Mouse (Mus musculus): Measurements from ENCODE around the gene Scgb1c1. TPM values are rescaled to one million over a fixed set of nuclear protein-coding genes. Genes with fewer than 3 reads are reported as not detected.

Gene Scgb1c1
- not detected for polyA plus RNA-seq (2014; fragmentation: Illumina TruSeq; extraction: RNeasy Lipid Tissue Mini Kit (QIAGEN cat#74804); ENCODE audit: low read depth, low replicate concordance)

GRCm38 (mm10) chr7:140844905-140845665 is at the start of gene Scgb1c1:
TSS of gene Scgb1c1 (plus strand) at chr7:140845547.

GRCm38 (mm10) chr7:140821653-140822329 is 23.6 kb upstream of the Scgb1c1 start, which contains the start of gene Zfp941:
TSS of gene Zfp941 (minus strand) at chr7:140822178.

DNA sequence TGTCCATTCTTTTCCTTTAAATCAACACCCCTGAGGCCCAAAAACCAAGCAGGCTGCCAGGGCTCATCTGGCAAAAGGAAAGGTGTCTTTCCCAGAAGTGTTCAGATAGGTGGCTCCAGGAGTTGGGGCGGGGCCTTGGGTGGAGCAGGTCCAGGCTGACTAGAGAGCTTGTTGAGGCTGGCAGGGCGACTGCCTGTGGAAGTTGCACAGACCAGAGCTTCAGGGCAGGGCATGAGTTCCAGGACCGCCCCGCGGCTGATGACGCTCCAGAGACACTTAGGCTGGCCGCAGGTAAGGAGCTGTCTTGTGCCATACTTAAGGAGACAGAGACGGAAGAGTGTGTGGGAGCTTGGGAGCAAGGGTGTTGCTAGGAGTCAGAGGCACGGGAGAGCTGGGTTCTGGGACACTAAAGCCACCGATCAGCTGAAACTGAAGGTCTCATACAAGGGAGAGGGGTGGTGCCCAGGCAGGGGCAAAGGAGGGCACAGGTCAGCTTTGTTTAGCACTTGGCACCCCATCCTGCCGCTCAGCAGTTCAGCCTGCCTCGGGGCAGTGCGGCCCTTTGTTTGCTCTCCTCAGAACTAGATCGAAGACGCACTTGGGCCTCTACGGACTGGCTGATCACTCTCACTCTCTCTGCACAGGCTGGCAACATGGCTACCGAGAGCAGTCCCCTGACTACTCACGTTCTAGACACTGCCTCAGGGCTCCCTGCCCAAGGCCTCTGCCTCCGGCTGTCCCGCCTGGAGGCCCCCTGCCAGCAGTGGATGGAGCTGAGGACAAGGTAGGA is 10.2 kb upstream of the Scgb1c1 start, which contains the start of gene Urah:
TSS of gene Urah (plus strand) at position 51 of the 790 bp plus-strand sequence.

GRCm38 (mm10) chr7:140847755-140848580 is 2.6 kb downstream of the Scgb1c1 start, which contains the start of gene Odf3:
TSS of gene Odf3 (plus strand) at chr7:140847805.

DNA sequence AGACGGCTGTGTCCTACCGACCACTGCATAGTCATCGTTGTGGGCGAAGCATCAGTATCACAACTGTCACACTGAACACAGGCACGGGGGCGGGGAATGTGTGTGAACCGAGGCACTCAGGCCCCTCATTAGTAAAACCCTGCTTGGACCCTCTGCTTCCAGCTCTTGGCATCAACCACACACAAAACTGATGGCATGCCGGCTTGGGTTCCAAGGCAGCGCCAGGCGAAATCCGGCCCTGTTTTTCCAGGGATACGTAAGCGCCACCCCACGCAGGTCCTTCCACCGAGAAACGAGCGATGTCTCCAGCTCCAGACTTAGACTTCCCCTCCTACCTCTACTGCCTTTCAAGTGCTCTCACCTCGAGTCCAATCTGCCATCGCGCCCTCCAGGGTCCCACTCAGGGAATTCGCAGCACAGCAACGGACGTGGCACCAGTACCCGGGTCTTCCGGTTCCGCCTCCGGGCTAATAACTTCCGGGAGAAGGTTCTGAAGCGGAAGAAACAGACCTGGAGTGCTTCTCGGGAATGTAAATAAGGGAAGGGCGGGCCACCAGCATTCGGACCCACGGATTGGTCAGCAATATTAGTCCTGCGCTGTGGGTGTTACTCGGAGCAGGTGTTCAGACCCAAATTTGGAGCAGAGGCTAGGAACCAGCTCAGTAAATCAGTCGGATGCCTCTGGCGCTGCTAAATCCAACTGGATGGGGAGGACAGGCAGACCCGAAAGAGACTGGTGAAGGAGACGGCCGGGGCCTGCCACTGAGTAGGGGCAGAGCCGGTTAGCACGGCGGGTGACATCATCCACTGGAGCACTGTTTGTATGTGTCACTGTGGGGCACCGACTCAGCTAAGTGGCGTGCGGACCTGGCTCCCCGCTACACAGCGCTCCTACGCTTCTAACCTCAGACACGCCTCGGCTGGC is 10.8 kb downstream of the Scgb1c1 start, which contains the start of gene Gm45785:
TSS of gene Gm45785 (minus strand) at position 472 of the 925 bp plus-strand sequence.

DNA sequence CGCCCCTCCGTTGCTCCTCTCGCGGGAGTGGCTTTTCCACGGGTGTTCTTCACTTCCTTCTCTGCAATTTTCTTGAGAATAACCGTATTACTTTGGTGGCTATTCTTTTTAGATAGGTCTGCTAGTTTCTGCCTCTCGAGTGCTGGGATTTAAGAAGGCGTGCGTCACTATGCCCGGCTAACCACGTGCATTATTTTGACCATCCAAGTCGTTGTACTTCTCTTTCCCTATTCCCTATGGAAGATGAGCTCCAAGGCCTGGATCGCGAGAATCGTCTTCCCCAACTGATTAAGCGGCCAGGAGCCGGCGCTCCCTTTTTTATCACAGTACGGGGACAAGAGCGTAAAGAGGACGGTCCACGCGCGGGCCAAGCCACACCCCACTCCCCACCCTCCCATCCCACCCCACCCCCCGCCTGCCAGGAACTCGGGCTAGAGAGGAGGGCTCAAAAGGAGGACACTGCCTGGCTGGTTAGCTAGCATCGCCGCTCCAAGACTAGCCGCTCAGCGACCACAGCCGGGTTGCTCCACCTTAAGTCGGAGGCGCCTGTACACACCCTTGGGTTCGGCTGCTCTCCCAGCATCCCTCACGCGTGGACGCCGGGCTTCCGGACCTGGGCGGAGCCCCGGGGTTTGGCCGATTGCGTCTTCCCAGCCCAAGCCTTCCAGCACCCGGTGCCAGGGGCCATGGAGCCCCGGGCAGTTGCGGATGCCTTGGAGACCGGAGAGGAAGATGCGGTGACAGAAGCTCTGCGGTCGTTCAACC is 11.6 kb downstream of the Scgb1c1 start, which contains the start of gene Ric8a:
TSS of gene Ric8a (plus strand) at position 173 of the 765 bp plus-strand sequence.

DNA sequence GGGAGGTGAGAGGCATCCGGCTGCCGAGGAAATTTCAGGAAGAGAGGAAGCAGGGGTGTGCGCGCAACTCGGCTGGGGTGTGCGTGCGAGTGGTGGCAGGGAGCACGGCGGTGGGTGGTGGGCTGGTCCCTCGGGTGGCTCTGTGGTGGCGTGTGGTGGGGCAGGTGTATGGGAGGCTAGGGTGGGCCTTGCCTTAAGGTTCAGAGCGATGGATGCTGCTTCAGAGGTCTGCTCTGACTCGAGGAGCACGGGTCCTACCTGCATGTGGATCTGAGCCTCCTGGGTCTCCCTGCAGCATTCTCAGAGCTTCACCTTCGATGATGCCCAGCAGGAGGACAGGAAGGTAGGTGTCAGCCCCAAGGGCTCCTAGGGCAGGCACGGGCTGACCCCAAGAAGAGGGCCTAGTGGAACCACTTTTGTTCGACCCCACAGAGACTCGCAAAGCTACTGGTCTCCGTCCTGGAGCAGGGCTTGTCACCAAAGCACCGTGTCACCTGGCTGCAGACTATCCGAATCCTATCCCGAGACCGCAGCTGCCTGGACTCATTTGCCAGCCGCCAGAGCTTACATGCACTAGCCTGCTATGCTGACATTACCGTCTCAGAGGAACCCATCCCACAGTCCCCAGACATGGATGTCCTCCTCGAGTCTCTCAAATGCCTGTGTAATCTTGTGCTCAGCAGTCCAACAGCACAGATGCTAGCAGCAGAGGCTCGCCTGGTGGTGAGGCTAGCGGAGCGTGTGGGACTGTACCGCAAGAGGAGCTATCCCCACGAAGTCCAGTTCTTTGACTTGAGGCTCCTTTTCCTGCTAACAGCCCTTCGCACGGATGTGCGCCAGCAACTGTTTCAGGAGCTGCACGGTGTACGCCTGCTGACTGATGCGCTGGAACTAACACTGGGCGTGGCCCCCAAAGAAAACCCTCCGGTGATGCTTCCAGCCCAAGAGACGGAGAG is 12.5 kb downstream of the Scgb1c1 start, which contains the start of gene Bet1l:
TSS of gene Bet1l (minus strand) at position 28 of the 956 bp plus-strand sequence.

GRCm38 (mm10) chr7:140881696-140882468 is 36.5 kb downstream of the Scgb1c1 start, which contains the start of the genes Psmd13 and Sirt3:
TSS of gene Psmd13 (plus strand) at chr7:140881968.
TSS of gene Sirt3 (minus strand) at chr7:140882309.

Other genes with a start within 250 kb of the Scgb1c1 start
- gene Olfr46, start 244.3 kb upstream of the Scgb1c1 start, polyA plus RNA-seq (2014; fragmentation: Illumina TruSeq; extraction: RNeasy Lipid Tissue Mini Kit (QIAGEN cat#74804); ENCODE audit: low read depth, low replicate concordance), result not detected
- gene Olfr61, start 216.6 kb upstream of the Scgb1c1 start, polyA plus RNA-seq (2014; fragmentation: Illumina TruSeq; extraction: RNeasy Lipid Tissue Mini Kit (QIAGEN cat#74804); ENCODE audit: low read depth, low replicate concordance), result not detected
- not detected for gene Olfr53, start 199.1 kb upstream of the Scgb1c1 start, polyA plus RNA-seq (2014; fragmentation: Illumina TruSeq; extraction: RNeasy Lipid Tissue Mini Kit (QIAGEN cat#74804); ENCODE audit: low read depth, low replicate concordance)
- not detected for gene Olfr539, start 185.6 kb upstream of the Scgb1c1 start, polyA plus RNA-seq (2014; fragmentation: Illumina TruSeq; extraction: RNeasy Lipid Tissue Mini Kit (QIAGEN cat#74804); ENCODE audit: low read depth, low replicate concordance)
- gene Olfr45, start 163.6 kb upstream of the Scgb1c1 start, polyA plus RNA-seq (2014; fragmentation: Illumina TruSeq; extraction: RNeasy Lipid Tissue Mini Kit (QIAGEN cat#74804); ENCODE audit: low read depth, low replicate concordance), result not detected
- not detected for gene Olfr541, start 148.3 kb upstream of the Scgb1c1 start, polyA plus RNA-seq (2014; fragmentation: Illumina TruSeq; extraction: RNeasy Lipid Tissue Mini Kit (QIAGEN cat#74804); ENCODE audit: low read depth, low replicate concordance)
- gene Cyp2e1, start 81.8 kb upstream of the Scgb1c1 start, polyA plus RNA-seq (2014; fragmentation: Illumina TruSeq; extraction: RNeasy Lipid Tissue Mini Kit (QIAGEN cat#74804); ENCODE audit: low read depth, low replicate concordance), result 1,170 TPM
- 8.2 TPM for gene Syce1, start 57.7 kb upstream of the Scgb1c1 start, polyA plus RNA-seq (2014; fragmentation: Illumina TruSeq; extraction: RNeasy Lipid Tissue Mini Kit (QIAGEN cat#74804); ENCODE audit: low read depth, low replicate concordance)
- 0.36 TPM for gene Zfp941, start 23.4 kb upstream of the Scgb1c1 start, polyA plus RNA-seq (2014; fragmentation: Illumina TruSeq; extraction: RNeasy Lipid Tissue Mini Kit (QIAGEN cat#74804); ENCODE audit: low read depth, low replicate concordance)
- gene Urah, start 10.5 kb upstream of the Scgb1c1 start, polyA plus RNA-seq (2014; fragmentation: Illumina TruSeq; extraction: RNeasy Lipid Tissue Mini Kit (QIAGEN cat#74804); ENCODE audit: low read depth, low replicate concordance), result 1.8 TPM
- gene Odf3, start 2.3 kb downstream of the Scgb1c1 start, polyA plus RNA-seq (2014; fragmentation: Illumina TruSeq; extraction: RNeasy Lipid Tissue Mini Kit (QIAGEN cat#74804); ENCODE audit: low read depth, low replicate concordance), result 3.4 TPM
- gene Gm45785, start 10.8 kb downstream of the Scgb1c1 start, polyA plus RNA-seq (2014; fragmentation: Illumina TruSeq; extraction: RNeasy Lipid Tissue Mini Kit (QIAGEN cat#74804); ENCODE audit: low read depth, low replicate concordance), result not detected
- gene Ric8a, start 11.4 kb downstream of the Scgb1c1 start, polyA plus RNA-seq (2014; fragmentation: Illumina TruSeq; extraction: RNeasy Lipid Tissue Mini Kit (QIAGEN cat#74804); ENCODE audit: low read depth, low replicate concordance), result 52.4 TPM
- 29.9 TPM for gene Bet1l, start 12.0 kb downstream of the Scgb1c1 start, polyA plus RNA-seq (2014; fragmentation: Illumina TruSeq; extraction: RNeasy Lipid Tissue Mini Kit (QIAGEN cat#74804); ENCODE audit: low read depth, low replicate concordance)
- gene Psmd13, start 36.4 kb downstream of the Scgb1c1 start, polyA plus RNA-seq (2014; fragmentation: Illumina TruSeq; extraction: RNeasy Lipid Tissue Mini Kit (QIAGEN cat#74804); ENCODE audit: low read depth, low replicate concordance), result 79.4 TPM
- gene Sirt3, start 36.8 kb downstream of the Scgb1c1 start, polyA plus RNA-seq (2014; fragmentation: Illumina TruSeq; extraction: RNeasy Lipid Tissue Mini Kit (QIAGEN cat#74804); ENCODE audit: low read depth, low replicate concordance), result 24.1 TPM
- 19.5 TPM for gene Cox8b, start 54.9 kb downstream of the Scgb1c1 start, polyA plus RNA-seq (2014; fragmentation: Illumina TruSeq; extraction: RNeasy Lipid Tissue Mini Kit (QIAGEN cat#74804); ENCODE audit: low read depth, low replicate concordance)
- 2.0 TPM for gene Nlrp6, start 75.4 kb downstream of the Scgb1c1 start, polyA plus RNA-seq (2014; fragmentation: Illumina TruSeq; extraction: RNeasy Lipid Tissue Mini Kit (QIAGEN cat#74804); ENCODE audit: low read depth, low replicate concordance)
- 14.7 TPM for gene Pgghg, start 95.8 kb downstream of the Scgb1c1 start, polyA plus RNA-seq (2014; fragmentation: Illumina TruSeq; extraction: RNeasy Lipid Tissue Mini Kit (QIAGEN cat#74804); ENCODE audit: low read depth, low replicate concordance)
- 1.2 TPM for gene Ifitm5, start 104.7 kb downstream of the Scgb1c1 start, polyA plus RNA-seq (2014; fragmentation: Illumina TruSeq; extraction: RNeasy Lipid Tissue Mini Kit (QIAGEN cat#74804); ENCODE audit: low read depth, low replicate concordance)
- not detected for gene Gm45717, start 110.4 kb downstream of the Scgb1c1 start, polyA plus RNA-seq (2014; fragmentation: Illumina TruSeq; extraction: RNeasy Lipid Tissue Mini Kit (QIAGEN cat#74804); ENCODE audit: low read depth, low replicate concordance)
- 414 TPM for gene Ifitm2, start 110.4 kb downstream of the Scgb1c1 start, polyA plus RNA-seq (2014; fragmentation: Illumina TruSeq; extraction: RNeasy Lipid Tissue Mini Kit (QIAGEN cat#74804); ENCODE audit: low read depth, low replicate concordance)
- 31.1 TPM for gene Ifitm1, start 121.7 kb downstream of the Scgb1c1 start, polyA plus RNA-seq (2014; fragmentation: Illumina TruSeq; extraction: RNeasy Lipid Tissue Mini Kit (QIAGEN cat#74804); ENCODE audit: low read depth, low replicate concordance)
- 370 TPM for gene Ifitm3, start 165.2 kb downstream of the Scgb1c1 start, polyA plus RNA-seq (2014; fragmentation: Illumina TruSeq; extraction: RNeasy Lipid Tissue Mini Kit (QIAGEN cat#74804); ENCODE audit: low read depth, low replicate concordance)
- gene Ifitm6, start 172.4 kb downstream of the Scgb1c1 start, polyA plus RNA-seq (2014; fragmentation: Illumina TruSeq; extraction: RNeasy Lipid Tissue Mini Kit (QIAGEN cat#74804); ENCODE audit: low read depth, low replicate concordance), result 14.7 TPM
- not detected for gene Gm17387, start 183.6 kb downstream of the Scgb1c1 start, polyA plus RNA-seq (2014; fragmentation: Illumina TruSeq; extraction: RNeasy Lipid Tissue Mini Kit (QIAGEN cat#74804); ENCODE audit: low read depth, low replicate concordance)
- gene B4galnt4, start 215.6 kb downstream of the Scgb1c1 start, polyA plus RNA-seq (2014; fragmentation: Illumina TruSeq; extraction: RNeasy Lipid Tissue Mini Kit (QIAGEN cat#74804); ENCODE audit: low read depth, low replicate concordance), result 5.2 TPM
- 16.8 TPM for gene Pkp3, start 232.7 kb downstream of the Scgb1c1 start, polyA plus RNA-seq (2014; fragmentation: Illumina TruSeq; extraction: RNeasy Lipid Tissue Mini Kit (QIAGEN cat#74804); ENCODE audit: low read depth, low replicate concordance)

Measured in adipose tissue, adult 10 weeks (tissue).